Mouse (Mus musculus) liver, adult 2 months (tissue): ENCODE measurements around the gene Stxbp1.

Source experiments
- CTCF ChIP-seq: fragments of 200-500 bp; IDR thresholded peaks from 2 replicates; pipeline ENCODE4 v1.5.1; 2011; ENCODE audit warnings: low read depth, low read length, control low read depth
- POLR2A ChIP-seq: fragments of 200-500 bp; IDR thresholded peaks from 2 replicates; pipeline ENCODE4 v1.6.1; 2011; ENCODE audit warnings: low read length, control low read depth; ENCODE audit not compliant: insufficient read depth; ENCODE audit errors: extremely low read depth

- TF ChIP-seq CTCF, result no peak
- no peak for TF ChIP-seq POLR2A
Observed at GRCm38 (mm10) chr2:32824181-32824580, 22.9 kb downstream of the Stxbp1 start.
